Mouse (Mus musculus): Measurements from ENCODE around the gene Cldn8. TPM values are rescaled to one million over a fixed set of nuclear protein-coding genes. Genes with fewer than 3 reads are reported as not detected.

Cldn8 gene
- polyA plus RNA-seq, 1 experiment = not detected

- Histone ChIP-seq H3K9me3 (ENCODE audit: control insufficient read depth, low read length) (peaks cover 8% of the 10 kb centered on the region; the same call in 1 of the 2 replicates), H3K36me3 (ENCODE audit: control insufficient read depth) (no peaks in the 10 kb centered on the region), H3K27me3 (ENCODE audit: control insufficient read depth) (no peaks in the 10 kb centered on the region), H3K4me1 (ENCODE audit: control insufficient read depth) (no peaks in the 10 kb centered on the region), H3K4me3 (replicated peaks) (no peak overlapping the region)
- TF ChIP-seq TAL1 (IDR thresholded peaks at IDR 0.05; ENCODE audit: low read length) = no peak
- no peak for TF ChIP-seq GATA1 (IDR thresholded peaks at IDR 0.05; ENCODE audit: low read length)
These were observed 13.1 kb upstream of the Cldn8 start for GRCm38 (mm10) chr16:88575885-88576679.

GRCm38 (mm10) chr16:88572904-88573404 lies 10.0 kb upstream of the Cldn8 start:
- H3K4me3 ChIP-seq (replicated peaks) = no peak overlapping the region
- H3K27me3 ChIP-seq (ENCODE audit: control insufficient read depth) = no peaks in the 10 kb centered on the region
- TF ChIP-seq GATA1 (IDR thresholded peaks at IDR 0.05; ENCODE audit: low read length) (no peak), TAL1 (IDR thresholded peaks at IDR 0.05; ENCODE audit: low read length) (no peak)
- no peaks in the 10 kb centered on the region for H3K36me3 ChIP-seq (ENCODE audit: control insufficient read depth)
- no peaks in the 10 kb centered on the region for H3K4me1 ChIP-seq (ENCODE audit: control insufficient read depth)
- no peaks in the 10 kb centered on the region for H3K9me3 ChIP-seq (ENCODE audit: control insufficient read depth, low read length)

- H3K36me3 ChIP-seq (ENCODE audit: control insufficient read depth) = no peaks in the 10 kb centered on the region
- no peak overlapping the region for H3K4me3 ChIP-seq (replicated peaks)
- no peak for TF ChIP-seq TAL1 (IDR thresholded peaks at IDR 0.05; ENCODE audit: low read length)
- TF ChIP-seq GATA1 (IDR thresholded peaks at IDR 0.05; ENCODE audit: low read length) = no peak
- no peaks in the 10 kb centered on the region for H3K4me1 ChIP-seq (ENCODE audit: control insufficient read depth)
- no peaks in the 10 kb centered on the region for H3K27me3 ChIP-seq (ENCODE audit: control insufficient read depth)
- H3K9me3 ChIP-seq (ENCODE audit: control insufficient read depth, low read length) = no peaks in the 10 kb centered on the region
These were observed 7.2 kb upstream of the Cldn8 start for GRCm38 (mm10) chr16:88570136-88570535.

GRCm38 (mm10) chr16:88569732-88570131 lies 6.7 kb upstream of the Cldn8 start:
- Histone ChIP-seq H3K27me3 (ENCODE audit: control insufficient read depth) (no peaks in the 10 kb centered on the region), H3K36me3 (ENCODE audit: control insufficient read depth) (no peaks in the 10 kb centered on the region), H3K4me1 (ENCODE audit: control insufficient read depth) (no peaks in the 10 kb centered on the region), H3K9me3 (ENCODE audit: control insufficient read depth, low read length) (no peaks in the 10 kb centered on the region), H3K4me3 (replicated peaks) (no peak overlapping the region)
- TF ChIP-seq TAL1 (IDR thresholded peaks at IDR 0.05; ENCODE audit: low read length) (no peak), GATA1 (IDR thresholded peaks at IDR 0.05; ENCODE audit: low read length) (no peak)

GRCm38 (mm10) chr16:88569096-88569495 lies 6.1 kb upstream of the Cldn8 start:
- H3K27me3 ChIP-seq (ENCODE audit: control insufficient read depth) = no peaks in the 10 kb centered on the region
- H3K4me3 ChIP-seq (replicated peaks) = no peak overlapping the region
- no peaks in the 10 kb centered on the region for H3K36me3 ChIP-seq (ENCODE audit: control insufficient read depth)
- no peak for TF ChIP-seq TAL1 (IDR thresholded peaks at IDR 0.05; ENCODE audit: low read length)
- TF ChIP-seq GATA1 (IDR thresholded peaks at IDR 0.05; ENCODE audit: low read length) = no peak
- no peaks in the 10 kb centered on the region for H3K9me3 ChIP-seq (ENCODE audit: control insufficient read depth, low read length)
- no peaks in the 10 kb centered on the region for H3K4me1 ChIP-seq (ENCODE audit: control insufficient read depth)

GRCm38 (mm10) chr16:88561617-88562164 lies 1.3 kb downstream of the Cldn8 start:
- Histone ChIP-seq H3K4me1 (ENCODE audit: control insufficient read depth) (no peaks in the 10 kb centered on the region), H3K9me3 (ENCODE audit: control insufficient read depth, low read length) (peaks cover 12% of the 10 kb centered on the region), H3K4me3 (replicated peaks) (no peak overlapping the region), H3K36me3 (ENCODE audit: control insufficient read depth) (no peaks in the 10 kb centered on the region), H3K27me3 (ENCODE audit: control insufficient read depth) (no peaks in the 10 kb centered on the region)
- no peak for TF ChIP-seq GATA1 (IDR thresholded peaks at IDR 0.05; ENCODE audit: low read length)
- no peak for TF ChIP-seq TAL1 (IDR thresholded peaks at IDR 0.05; ENCODE audit: low read length)

GRCm38 (mm10) chr16:88542488-88542887 lies 20.5 kb downstream of the Cldn8 start:
- H3K9me3 ChIP-seq (ENCODE audit: control insufficient read depth, low read length) = no peaks in the 10 kb centered on the region
- no peak overlapping the region for H3K4me3 ChIP-seq (replicated peaks)
- no peaks in the 10 kb centered on the region for H3K4me1 ChIP-seq (ENCODE audit: control insufficient read depth)
- no peaks in the 10 kb centered on the region for H3K27me3 ChIP-seq (ENCODE audit: control insufficient read depth)
- no peaks in the 10 kb centered on the region for H3K36me3 ChIP-seq (ENCODE audit: control insufficient read depth)
- TF ChIP-seq TAL1 (IDR thresholded peaks at IDR 0.05; ENCODE audit: low read length) (no peak), GATA1 (IDR thresholded peaks at IDR 0.05; ENCODE audit: low read length) (no peak)

GRCm38 (mm10) chr16:88539841-88540487 lies 23.0 kb downstream of the Cldn8 start:
- H3K4me1 ChIP-seq (ENCODE audit: control insufficient read depth) = no peaks in the 10 kb centered on the region
- no peaks in the 10 kb centered on the region for H3K27me3 ChIP-seq (ENCODE audit: control insufficient read depth)
- H3K4me3 ChIP-seq (replicated peaks) = no peak overlapping the region
- no peak for TF ChIP-seq GATA1 (IDR thresholded peaks at IDR 0.05; ENCODE audit: low read length)
- TF ChIP-seq TAL1 (IDR thresholded peaks at IDR 0.05; ENCODE audit: low read length) = no peak
- H3K36me3 ChIP-seq (ENCODE audit: control insufficient read depth) = no peaks in the 10 kb centered on the region
- H3K9me3 ChIP-seq (ENCODE audit: control insufficient read depth, low read length) = no peaks in the 10 kb centered on the region

- H3K27me3 ChIP-seq (ENCODE audit: control insufficient read depth) = no peaks in the 10 kb centered on the region
- no peaks in the 10 kb centered on the region for H3K4me1 ChIP-seq (ENCODE audit: control insufficient read depth)
- H3K36me3 ChIP-seq (ENCODE audit: control insufficient read depth) = no peaks in the 10 kb centered on the region
- H3K9me3 ChIP-seq (ENCODE audit: control insufficient read depth, low read length) = peaks cover 5% of the 10 kb centered on the region
- H3K4me3 ChIP-seq (replicated peaks) = no peak overlapping the region
- no peak for TF ChIP-seq GATA1 (IDR thresholded peaks at IDR 0.05; ENCODE audit: low read length)
- TF ChIP-seq TAL1 (IDR thresholded peaks at IDR 0.05; ENCODE audit: low read length) = no peak
These were observed 51.6 kb downstream of the Cldn8 start for GRCm38 (mm10) chr16:88511348-88511747.

Other genes starting within 250 kb of the Cldn8 start
- gene Cldn17, start 56.2 kb downstream of the Cldn8 start, polyA plus RNA-seq (2012) = not detected in 2 replicates
- gene Krtap24-1, start 49.1 kb upstream of the Cldn8 start, polyA plus RNA-seq (2012) = not detected in 2 replicates
- not detected in 2 replicates for gene 2310079G19Rik, start 64.5 kb upstream of the Cldn8 start, polyA plus RNA-seq (2012)
- gene Krtap26-1, start 84.6 kb upstream of the Cldn8 start, polyA plus RNA-seq (2012) = not detected in 2 replicates
- gene Krtap27-1, start 108.5 kb upstream of the Cldn8 start, polyA plus RNA-seq (2012) = not detected in 2 replicates
- gene 2310061N02Rik, start 144.8 kb upstream of the Cldn8 start, polyA plus RNA-seq (2012) = not detected in 2 replicates
- gene Krtap13-1, start 165.7 kb upstream of the Cldn8 start, polyA plus RNA-seq (2012) = not detected in 2 replicates
- not detected in 2 replicates for gene Krtap13, start 188.5 kb upstream of the Cldn8 start, polyA plus RNA-seq (2012)
- not detected in 2 replicates for gene 2310034C09Rik, start 195.7 kb upstream of the Cldn8 start, polyA plus RNA-seq (2012)
- not detected in 2 replicates for gene 2310057N15Rik, start 211.0 kb upstream of the Cldn8 start, polyA plus RNA-seq (2012)
- not detected in 2 replicates for gene Gm5965, start 214.7 kb upstream of the Cldn8 start, polyA plus RNA-seq (2012)
- gene Gm20741, start 249.0 kb upstream of the Cldn8 start, polyA plus RNA-seq (2012) = 0.07 TPM in 1 of 2 replicates, not detected in the other

Data from erythroblast, embryonic 14.5 days (primary cell).